Comparison of ENCODE assay signal across 1 mouse cellular context in genomic region chr19:38025254-38026041, GRCm38 (mm10).
TF ChIP-seq lines count a peak whose summit lies in the region.

No protein-coding gene starts in this region.

TF ChIP-seq in CH12.LX, 34 proteins besides CTCF, POLR2A, EP300 and RAD21 (continued from another document):
- TF ChIP-seq CHD2 (IDR thresholded peaks at IDR 0.05; ENCODE audit: low read length), result no peak
TF ChIP-seq in CH12.LX: peak in this region for 3.
